Mouse (Mus musculus) E14TG2a.4 (cell line): ENCODE results near the gene Fam98a.

Source experiments
- H3K27me3 ChIP-seq: 2 replicates; pipeline ENCODE4 v1.6.1; 2014; ENCODE audit warnings: low read length, control low read depth; ENCODE audit not compliant: insufficient read depth
- H3K36me3 ChIP-seq: 2 replicates; pipeline ENCODE4 v1.6.1; 2014; ENCODE audit warnings: low read length, control low read depth; ENCODE audit not compliant: insufficient read depth
- H3K4me1 ChIP-seq: replicated peaks from 2 replicates; pipeline ENCODE4 v1.6.1; 2014; ENCODE audit warnings: low read depth, low read length, control low read depth
- H3K4me3 ChIP-seq: replicated peaks from 2 replicates; pipeline ENCODE4 v1.5.1; 2014; ENCODE audit warnings: mild to moderate bottlenecking, low read length
- H3K9me3 ChIP-seq: 2 replicates; pipeline ENCODE4 v1.6.1; 2014; ENCODE audit warnings: low read length, control low read depth
- CTCF ChIP-seq: conservative IDR thresholded peaks from 2 replicates; pipeline ENCODE4 v1.5.1; 2014; ENCODE audit warnings: low read length
- NANOG ChIP-seq: IDR thresholded peaks from 2 replicates; pipeline ENCODE4 v1.6.1; 2014; ENCODE audit warnings: borderline replicate concordance, low read length, mixed read lengths
- POU5F1 ChIP-seq: IDR thresholded peaks from 2 replicates; pipeline ENCODE4 v1.6.1; 2014; ENCODE audit warnings: low read length, borderline replicate concordance

Fam98a gene

DNA sequence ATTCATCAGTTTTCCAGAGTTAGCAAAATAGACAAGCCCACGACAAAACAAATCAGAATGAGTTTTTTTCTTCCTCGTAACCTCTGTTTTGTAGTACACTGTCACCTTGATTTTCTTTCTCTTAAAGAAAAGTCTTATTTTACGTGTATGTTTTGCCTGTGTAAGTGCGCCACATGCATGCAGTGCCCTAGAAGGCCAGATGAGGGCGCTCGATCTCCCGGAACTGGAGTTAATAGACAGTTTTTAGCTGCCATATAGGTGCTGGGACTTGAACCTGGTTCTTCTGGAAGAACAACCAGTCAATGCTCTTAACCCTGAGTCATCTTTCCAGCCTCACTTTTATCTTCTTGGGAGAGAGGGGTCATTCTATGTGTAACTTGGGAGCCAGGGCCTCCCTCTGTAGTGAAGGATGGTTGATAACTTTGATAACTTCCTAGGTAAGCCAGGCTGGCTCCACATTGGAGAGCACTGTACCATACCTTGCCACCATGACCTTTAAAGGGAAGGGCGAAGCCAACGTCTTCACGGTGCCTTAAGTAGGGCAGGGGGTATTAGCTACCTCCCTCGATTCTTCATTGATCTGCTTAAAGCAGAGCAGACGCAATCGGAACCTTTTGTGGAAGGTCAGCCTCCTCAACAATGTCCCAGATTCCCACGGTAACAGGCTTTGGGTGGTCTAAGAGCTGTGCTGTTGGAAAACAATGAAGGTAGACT lies 22.4 kb downstream of the Fam98a start:
- Histone ChIP-seq H3K9me3 (no peaks in the 10 kb centered on the region), H3K4me1 (peaks cover 15% of the 10 kb centered on the region), H3K4me3 (no peak overlapping the region), H3K36me3 (no peaks in the 10 kb centered on the region), H3K27me3 (no peaks in the 10 kb centered on the region)
- TF ChIP-seq CTCF (peak; percentile 72), NANOG (no peak)

DNA sequence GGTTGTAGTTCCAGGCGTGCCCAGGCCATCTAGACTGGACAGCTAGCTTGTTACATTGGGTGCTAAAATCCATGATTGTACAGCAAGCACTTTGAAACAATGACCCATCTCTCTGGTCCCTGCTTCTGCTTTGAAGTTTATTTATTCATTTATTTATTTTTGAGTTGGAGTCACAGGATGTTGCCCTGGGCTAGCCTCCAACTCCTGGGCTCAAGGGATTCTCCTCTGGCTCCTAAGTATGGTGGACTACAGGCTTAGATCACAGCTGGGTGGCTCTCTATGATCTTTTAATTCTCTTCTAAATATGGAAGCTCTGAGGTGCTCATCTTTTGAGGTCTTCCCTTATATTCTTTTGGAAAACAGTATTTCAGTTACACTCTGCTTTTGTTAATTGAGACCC lies 25.3 kb downstream of the Fam98a start:
- H3K9me3 ChIP-seq, result no peaks in the 10 kb centered on the region
- H3K36me3 ChIP-seq, result no peaks in the 10 kb centered on the region
- H3K4me3 ChIP-seq, result no peak overlapping the region
- TF ChIP-seq POU5F1, result no peak
- TF ChIP-seq CTCF, result no peak
- TF ChIP-seq NANOG, result no peak
- peaks cover 36% of the 10 kb centered on the region for H3K4me1 ChIP-seq
- no peaks in the 10 kb centered on the region for H3K27me3 ChIP-seq

DNA sequence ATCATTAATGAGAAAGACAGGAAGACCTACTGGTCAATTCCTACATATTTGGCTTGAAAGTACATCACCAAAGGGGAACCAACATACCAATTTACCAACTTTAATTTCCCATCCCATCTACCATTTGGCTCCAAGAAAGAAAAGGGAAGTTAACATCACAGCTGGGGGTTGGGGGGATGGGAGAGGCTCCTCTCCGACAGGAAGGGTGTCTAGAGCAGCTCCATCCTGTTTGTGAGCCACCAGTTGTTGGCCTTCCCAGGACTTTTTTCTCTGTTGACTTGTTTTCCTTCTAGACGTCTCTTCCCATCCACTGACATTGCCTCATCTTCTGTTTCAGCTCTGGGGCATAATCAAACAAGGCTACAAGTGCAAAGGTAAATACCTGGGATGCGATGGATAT lies 27.9 kb downstream of the Fam98a start:
- no peaks in the 10 kb centered on the region for H3K36me3 ChIP-seq
- no peaks in the 10 kb centered on the region for H3K9me3 ChIP-seq
- no peak overlapping the region for H3K4me3 ChIP-seq
- no peaks in the 10 kb centered on the region for H3K27me3 ChIP-seq
- no peak for TF ChIP-seq POU5F1
- TF ChIP-seq NANOG, result no peak
- no peak for TF ChIP-seq CTCF
- H3K4me1 ChIP-seq, result peaks cover 34% of the 10 kb centered on the region

DNA sequence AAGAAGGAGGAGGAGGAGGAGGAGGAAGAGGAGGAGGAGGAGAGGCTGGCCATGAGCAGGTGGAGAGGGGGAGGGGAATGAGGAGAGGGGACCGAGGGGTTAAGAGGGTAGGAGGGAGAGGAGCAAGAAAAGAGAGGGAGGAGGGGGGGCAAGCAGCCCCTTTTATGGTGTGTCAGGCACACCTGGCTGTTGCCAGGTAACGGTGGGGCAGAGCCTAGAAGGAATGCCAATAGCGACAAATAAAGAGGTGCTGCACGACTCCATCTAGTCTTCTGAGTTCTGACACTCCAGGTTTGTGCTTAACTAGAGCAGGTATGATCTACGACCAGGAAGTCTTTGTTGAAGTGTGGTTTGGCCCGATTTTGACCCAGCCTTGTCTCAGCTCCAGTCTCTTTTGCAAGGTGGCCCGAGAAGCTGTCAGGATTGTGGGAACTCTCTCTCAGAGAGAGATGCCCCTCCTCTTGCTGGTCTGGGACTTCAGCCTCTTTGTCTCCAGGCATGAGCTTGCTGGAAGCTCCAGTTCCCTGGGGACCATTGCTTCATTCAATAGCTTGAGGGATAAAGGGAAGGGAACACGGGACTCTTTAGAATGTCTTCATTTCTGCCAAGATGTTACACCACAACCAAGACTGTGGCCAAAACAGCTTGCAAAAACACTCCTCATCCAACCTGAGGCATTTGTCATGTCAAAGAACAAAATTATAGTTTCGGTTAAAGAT lies 29.2 kb downstream of the Fam98a start:
- Histone ChIP-seq H3K36me3 (no peaks in the 10 kb centered on the region), H3K4me3 (no peak overlapping the region), H3K9me3 (no peaks in the 10 kb centered on the region), H3K4me1 (peaks cover 39% of the 10 kb centered on the region), H3K27me3 (no peaks in the 10 kb centered on the region)
- TF ChIP-seq NANOG, result no peak
- TF ChIP-seq CTCF, result no peak
- no peak for TF ChIP-seq POU5F1

DNA sequence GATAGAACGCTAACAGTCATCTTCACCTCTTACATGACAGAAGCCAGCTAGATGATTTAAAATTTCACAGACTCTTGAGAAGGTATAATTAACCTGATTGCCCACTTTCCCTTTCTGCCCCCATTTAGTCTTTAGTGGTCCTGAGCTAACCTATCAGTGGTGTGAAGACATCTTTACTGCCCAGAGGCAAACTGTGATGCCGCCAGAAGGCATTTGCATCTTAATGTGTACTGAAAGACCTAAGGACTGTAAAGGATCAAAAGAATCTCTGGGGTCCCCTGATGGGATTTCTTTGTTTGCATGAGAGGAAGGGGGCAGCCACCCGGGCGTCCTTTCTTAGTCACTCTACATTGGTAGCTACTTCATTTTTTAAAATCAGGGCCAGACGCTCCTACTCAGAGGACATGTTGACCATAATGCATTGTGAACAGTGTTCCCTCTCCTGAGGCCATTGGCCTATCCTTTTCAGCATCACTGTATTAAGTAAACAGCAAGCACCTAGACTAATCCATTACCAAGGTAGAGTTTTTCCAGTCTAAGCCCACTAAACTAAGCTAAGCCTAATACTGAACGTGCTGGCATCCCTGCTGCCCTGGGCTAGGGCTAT lies 30.4 kb downstream of the Fam98a start:
- Histone ChIP-seq H3K4me3 (no peak overlapping the region), H3K27me3 (no peaks in the 10 kb centered on the region), H3K36me3 (no peaks in the 10 kb centered on the region), H3K9me3 (no peaks in the 10 kb centered on the region), H3K4me1 (peaks cover 39% of the 10 kb centered on the region)
- no peak for TF ChIP-seq CTCF
- no peak for TF ChIP-seq POU5F1
- no peak for TF ChIP-seq NANOG

DNA sequence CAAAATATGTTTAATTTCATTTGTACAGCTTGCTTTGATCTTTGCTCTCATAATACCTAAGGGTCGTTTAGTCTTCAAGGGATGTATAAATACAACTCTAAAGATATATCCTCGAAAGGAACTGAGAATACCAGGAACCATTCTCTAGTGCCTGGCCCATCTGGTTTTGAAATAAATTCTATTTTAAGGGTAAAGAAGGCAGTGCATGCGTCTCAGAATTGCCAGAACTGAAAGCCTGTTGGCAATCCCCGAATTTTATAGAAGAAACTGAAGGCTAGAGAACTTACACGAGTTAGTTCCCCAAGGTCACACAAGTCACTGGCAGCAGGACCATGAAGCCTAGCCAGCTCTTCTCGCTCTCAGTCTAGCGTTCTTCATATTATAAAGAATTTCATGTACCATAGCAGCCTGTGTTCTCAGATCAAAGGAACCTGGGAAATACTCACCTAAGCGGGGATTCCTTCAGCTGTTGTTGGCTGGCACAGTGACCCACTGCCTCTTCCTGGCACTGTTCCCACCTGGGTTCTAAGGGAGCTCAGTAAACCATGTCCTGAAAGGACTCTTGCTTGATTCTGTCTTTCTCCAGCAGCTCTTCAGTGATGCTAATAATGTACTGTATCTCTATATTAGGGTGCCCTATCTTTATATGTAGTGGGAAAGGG lies 32.4 kb downstream of the Fam98a start:
- Histone ChIP-seq H3K9me3 (no peaks in the 10 kb centered on the region), H3K4me1 (peaks cover 35% of the 10 kb centered on the region), H3K36me3 (no peaks in the 10 kb centered on the region), H3K4me3 (no peak overlapping the region), H3K27me3 (no peaks in the 10 kb centered on the region)
- TF ChIP-seq POU5F1 (no peak), NANOG (no peak), CTCF (no peak)

DNA sequence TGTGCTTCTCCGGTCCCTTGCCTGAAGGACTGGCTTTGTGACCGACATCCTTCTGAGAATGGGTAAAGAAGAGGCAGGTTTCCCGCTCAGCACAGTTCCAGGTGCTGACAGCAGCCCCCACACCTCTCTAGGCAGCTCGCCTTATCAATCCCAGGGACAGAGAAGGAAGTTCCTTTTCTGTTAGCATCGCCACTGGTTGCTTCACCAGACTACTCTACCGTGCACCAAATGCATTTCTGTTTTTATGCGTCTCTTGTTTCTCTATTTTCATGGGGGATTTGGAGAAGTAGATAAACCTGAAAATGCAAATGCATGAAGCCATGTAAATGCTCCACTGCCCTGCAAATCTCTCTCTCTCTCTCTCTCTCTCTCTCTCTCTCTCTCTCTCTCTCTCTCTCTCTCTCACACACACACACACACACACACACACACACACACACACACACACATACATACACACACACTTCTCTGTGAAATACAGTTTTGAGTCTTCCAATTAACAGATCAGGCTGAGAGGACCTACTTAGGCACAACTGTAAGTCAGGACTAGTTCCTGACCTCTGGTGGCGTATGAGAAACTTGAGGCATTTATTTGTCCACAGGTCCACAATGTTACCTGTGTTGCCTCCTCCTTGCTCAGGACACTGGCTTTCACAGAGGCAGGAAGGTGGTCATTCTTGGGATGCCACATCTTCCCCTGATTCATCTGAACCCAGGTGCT lies 33.4 kb downstream of the Fam98a start:
- H3K27me3 ChIP-seq, result no peaks in the 10 kb centered on the region
- no peaks in the 10 kb centered on the region for H3K9me3 ChIP-seq

DNA sequence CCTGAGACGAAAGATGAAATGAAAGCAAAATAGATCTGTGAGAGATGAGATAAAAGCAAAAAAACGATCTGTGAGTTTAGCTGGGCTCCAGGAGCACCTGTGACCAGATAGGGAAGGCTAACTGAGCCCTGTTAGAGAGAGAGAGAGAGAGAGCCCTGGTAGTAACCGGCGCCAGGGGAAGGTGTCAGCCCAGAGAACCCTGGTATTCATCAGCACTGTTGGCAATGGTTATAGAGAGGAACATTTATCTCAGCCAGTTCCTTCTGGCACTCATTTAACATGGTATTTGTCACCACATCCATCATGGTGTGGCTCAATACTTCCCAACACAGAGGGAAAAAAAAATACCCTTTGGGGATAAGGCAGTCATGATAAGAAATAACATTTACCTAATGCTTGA lies 35.2 kb downstream of the Fam98a start:
- Histone ChIP-seq H3K4me3 (no peak overlapping the region), H3K27me3 (no peaks in the 10 kb centered on the region), H3K4me1 (peaks cover 14% of the 10 kb centered on the region), H3K36me3 (no peaks in the 10 kb centered on the region), H3K9me3 (no peaks in the 10 kb centered on the region)
- TF ChIP-seq CTCF (no peak), POU5F1 (no peak), NANOG (no peak)

More for the DNA sequence above, 33.4 kb downstream of the Fam98a start:
- Histone ChIP-seq H3K4me3 (no peak overlapping the region), H3K36me3 (no peaks in the 10 kb centered on the region), H3K4me1 (peaks cover 29% of the 10 kb centered on the region)
- TF ChIP-seq NANOG (no peak), CTCF (no peak), POU5F1 (no peak)
